Mouse (Mus musculus): ENCODE results near the gene Nup62. TPM values are rescaled to one million over a fixed set of nuclear protein-coding genes. Genes with fewer than 3 reads are reported as not detected.
A peak's percentile ranks its signal among the peaks of the same experiment; 100 is the strongest.

Nup62 gene
- polyA plus RNA-seq, 1 experiment from 2014 or later = 57.6 TPM

DNA sequence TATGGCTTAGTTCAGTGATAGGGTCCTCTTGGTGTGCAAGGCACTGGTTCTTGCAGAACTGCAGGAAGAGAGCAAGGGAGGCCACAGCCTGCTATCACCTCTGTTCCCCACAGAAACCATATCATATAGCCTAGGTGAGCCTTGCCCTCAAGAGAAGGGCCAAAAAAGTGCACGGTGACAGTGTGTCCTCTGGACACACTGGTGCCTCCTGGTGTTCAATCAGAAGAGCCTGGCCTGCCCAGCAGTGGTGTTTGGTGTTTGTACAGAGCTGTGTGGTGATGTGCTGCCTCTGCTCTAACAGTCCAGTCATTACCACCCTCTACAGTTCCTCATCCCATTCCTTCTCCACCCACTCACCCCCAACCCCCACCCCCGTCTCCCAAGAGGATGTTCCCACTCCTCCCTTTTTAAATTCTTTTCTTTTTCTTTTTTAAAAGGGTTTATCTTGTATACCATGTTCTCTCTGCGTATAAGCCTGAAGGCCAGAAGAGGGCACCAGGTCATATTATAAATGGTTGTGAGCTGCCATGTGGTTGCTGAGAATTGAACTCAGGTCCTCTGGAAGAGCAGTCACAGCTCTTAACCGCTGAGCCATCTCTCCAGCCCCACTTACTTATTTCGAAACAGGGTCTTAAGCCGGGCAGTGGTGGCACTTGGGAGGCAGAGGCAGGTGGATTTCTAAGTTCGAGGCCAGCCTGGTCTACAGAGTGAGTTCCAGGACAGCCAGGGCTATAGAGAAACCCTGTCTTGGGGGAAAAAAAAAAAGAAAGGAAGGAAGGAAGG, 6.0 kb downstream of the Nup62 start:
- H3K27ac ChIP-seq = no peak overlapping the region
- 80% methylated on average over 7 of the region's 7 CpGs for WGBS
- H3K9ac ChIP-seq (ENCODE audit: low read depth, low read length) = no peak overlapping the region
- no peak for ATAC-seq (replicated peaks; ENCODE audit: low FRiP score, low read depth)
- no peak overlapping the region for H3K4me2 ChIP-seq (ENCODE audit: low read length)
- no peaks in the 10 kb centered on the region for H3K36me3 ChIP-seq (ENCODE audit: insufficient read depth, low read length)
- H3K4me3 ChIP-seq (replicated peaks; ENCODE audit: low read depth, low read length) = no peak overlapping the region
- TF ChIP-seq CTCF (IDR thresholded peaks at IDR 0.05; ENCODE audit: low read depth) = peak; percentile 14; the same call in 1 of the 2 replicates
- no peaks in the 10 kb centered on the region for H3K9me3 ChIP-seq (replicated peaks; ENCODE audit: low read length)
- DNase-seq (ENCODE audit: low spot score) = no peak
- no peaks in the 10 kb centered on the region for H3K27me3 ChIP-seq (ENCODE audit: insufficient read depth, low read length)
- peaks cover 23% of the 10 kb centered on the region for H3K4me1 ChIP-seq (replicated peaks; ENCODE audit: insufficient read depth, low read length)

DNA sequence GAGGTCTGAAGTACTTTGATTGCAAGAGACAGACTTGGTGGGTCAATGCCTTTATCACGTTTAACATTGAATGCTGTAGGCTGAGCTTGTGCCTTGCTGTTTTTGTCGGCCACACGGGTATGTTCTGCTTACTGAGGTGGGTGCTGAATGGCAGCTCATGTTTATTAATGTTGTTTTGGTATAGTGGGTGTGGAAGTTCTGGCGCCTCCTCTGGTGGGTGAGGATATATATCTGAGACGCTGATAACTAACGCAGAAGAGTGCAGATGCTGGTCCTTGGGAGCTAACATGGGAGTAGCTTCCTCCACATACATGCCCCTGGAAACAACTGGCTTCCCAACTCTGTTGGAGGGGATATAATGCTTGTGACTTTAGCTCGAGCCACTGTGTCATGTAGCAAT, 7.5 kb downstream of the Nup62 start:
- 44% methylated on average over 7 of the region's 7 CpGs for WGBS

DNA sequence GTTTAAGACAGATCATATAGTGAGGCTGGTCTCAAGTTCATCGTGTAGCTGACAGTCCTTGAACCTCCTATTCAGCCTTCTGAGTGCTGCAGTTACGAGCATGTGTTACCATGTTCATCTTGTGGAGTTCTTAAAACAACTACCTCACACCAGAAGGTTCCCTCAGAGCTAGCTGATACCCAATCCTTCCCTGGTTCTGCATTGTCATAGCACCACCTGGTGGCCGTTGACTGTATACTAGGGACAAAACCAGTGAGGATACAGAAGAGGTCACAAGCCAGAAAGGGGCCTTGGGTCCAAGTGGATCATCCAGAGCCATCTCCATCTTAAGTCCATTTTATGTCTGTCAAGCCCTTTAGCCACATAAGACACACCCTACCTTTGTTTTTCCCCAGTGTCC, 9.0 kb downstream of the Nup62 start:
- ATAC-seq (replicated peaks; ENCODE audit: low FRiP score, low read depth) (no peak; the same call in 1 of the 2 replicates), DNase-seq (ENCODE audit: low spot score) (peak; percentile 86)
- Histone ChIP-seq H3K4me1 (replicated peaks; ENCODE audit: insufficient read depth, low read length) (0 out of 2 replicates have a peak, but pooled peaks cover 4% of the 10 kb centered on the region), H3K4me3 (replicated peaks; ENCODE audit: low read depth, low read length) (no peak overlapping the region), H3K36me3 (ENCODE audit: insufficient read depth, low read length) (peaks cover 15% of the 10 kb centered on the region), H3K27me3 (ENCODE audit: insufficient read depth, low read length) (no peaks in the 10 kb centered on the region), H3K4me2 (ENCODE audit: low read length) (no peak overlapping the region), H3K9me3 (replicated peaks; ENCODE audit: low read length) (no peaks in the 10 kb centered on the region), H3K27ac (no peak overlapping the region), H3K9ac (ENCODE audit: low read depth, low read length) (no peak overlapping the region)
- peak; percentile 92 for TF ChIP-seq CTCF (IDR thresholded peaks at IDR 0.05; ENCODE audit: low read depth)
- WGBS = 11% methylated on average over 3 of the region's 3 CpGs

More for the DNA sequence above, 7.5 kb downstream of the Nup62 start:
- Histone ChIP-seq H3K9ac (ENCODE audit: low read depth, low read length) (no peak overlapping the region), H3K4me3 (replicated peaks; ENCODE audit: low read depth, low read length) (no peak overlapping the region), H3K4me1 (replicated peaks; ENCODE audit: insufficient read depth, low read length) (peaks cover 12% of the 10 kb centered on the region; the same call in 1 of the 2 replicates), H3K27ac (no peak overlapping the region), H3K4me2 (ENCODE audit: low read length) (no peak overlapping the region), H3K27me3 (ENCODE audit: insufficient read depth, low read length) (no peaks in the 10 kb centered on the region), H3K9me3 (replicated peaks; ENCODE audit: low read length) (no peaks in the 10 kb centered on the region), H3K36me3 (ENCODE audit: insufficient read depth, low read length) (peaks cover under 1% of the 10 kb centered on the region; the same call in 1 of the 2 replicates)
- ATAC-seq (replicated peaks; ENCODE audit: low FRiP score, low read depth) (no peak), DNase-seq (ENCODE audit: low spot score) (peak; percentile 31)
- TF ChIP-seq CTCF (IDR thresholded peaks at IDR 0.05; ENCODE audit: low read depth) = peak; percentile 52

DNA sequence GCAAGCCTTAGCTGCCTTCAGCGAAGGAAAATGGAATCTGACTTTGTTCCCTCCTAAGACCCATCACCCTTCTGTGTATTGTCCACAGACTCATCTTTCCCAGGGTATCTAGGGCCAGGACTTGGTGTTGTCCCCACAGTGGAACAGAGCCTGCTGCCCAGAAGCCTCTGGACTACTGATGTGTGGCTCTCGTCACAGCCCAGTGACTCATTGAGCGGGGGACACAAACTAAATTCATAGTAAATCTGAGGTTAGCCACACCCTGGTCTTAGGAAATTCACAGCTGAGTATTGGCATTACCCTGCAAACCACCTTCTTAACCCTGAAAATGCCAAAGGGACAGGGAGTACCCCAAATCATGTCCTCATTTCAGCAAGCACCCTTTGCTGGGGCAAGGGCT, 10.9 kb downstream of the Nup62 start:
- DNase-seq (ENCODE audit: low spot score) (no peak), ATAC-seq (replicated peaks; ENCODE audit: low FRiP score, low read depth) (no peak)
- peaks cover 29% of the 10 kb centered on the region for H3K36me3 ChIP-seq (ENCODE audit: insufficient read depth, low read length)
- H3K27ac ChIP-seq = no peak overlapping the region
- H3K4me2 ChIP-seq (ENCODE audit: low read length) = no peak overlapping the region
- no peaks in the 10 kb centered on the region for H3K27me3 ChIP-seq (ENCODE audit: insufficient read depth, low read length)
- H3K9ac ChIP-seq (ENCODE audit: low read depth, low read length) = no peak overlapping the region
- no peaks in the 10 kb centered on the region for H3K9me3 ChIP-seq (replicated peaks; ENCODE audit: low read length)
- H3K4me3 ChIP-seq (replicated peaks; ENCODE audit: low read depth, low read length) = no peak overlapping the region
- TF ChIP-seq CTCF (IDR thresholded peaks at IDR 0.05; ENCODE audit: low read depth) = no peak
- no peaks in the 10 kb centered on the region for H3K4me1 ChIP-seq (replicated peaks; ENCODE audit: insufficient read depth, low read length)
- WGBS = 52% methylated on average over 3 of the region's 3 CpGs

DNA sequence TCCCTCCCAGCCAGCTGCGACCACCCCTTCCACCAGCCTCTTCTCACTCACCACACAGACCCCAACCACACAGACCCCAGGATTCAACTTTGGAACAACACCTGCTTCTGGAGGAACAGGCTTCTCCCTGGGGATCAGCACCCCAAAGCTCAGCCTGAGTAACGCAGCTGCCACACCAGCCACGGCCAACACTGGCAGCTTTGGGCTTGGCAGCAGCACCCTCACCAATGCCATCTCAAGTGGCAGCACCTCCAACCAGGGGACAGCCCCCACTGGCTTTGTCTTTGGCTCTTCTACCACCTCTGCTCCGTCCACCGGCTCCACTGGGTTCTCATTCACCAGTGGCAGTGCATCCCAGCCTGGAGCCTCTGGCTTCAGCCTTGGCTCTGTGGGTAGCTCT, 12.8 kb downstream of the Nup62 start:
- Histone ChIP-seq H3K4me2 (ENCODE audit: low read length) (no peak overlapping the region), H3K27ac (no peak overlapping the region)
- no peak for ATAC-seq (replicated peaks; ENCODE audit: low FRiP score, low read depth)

DNA sequence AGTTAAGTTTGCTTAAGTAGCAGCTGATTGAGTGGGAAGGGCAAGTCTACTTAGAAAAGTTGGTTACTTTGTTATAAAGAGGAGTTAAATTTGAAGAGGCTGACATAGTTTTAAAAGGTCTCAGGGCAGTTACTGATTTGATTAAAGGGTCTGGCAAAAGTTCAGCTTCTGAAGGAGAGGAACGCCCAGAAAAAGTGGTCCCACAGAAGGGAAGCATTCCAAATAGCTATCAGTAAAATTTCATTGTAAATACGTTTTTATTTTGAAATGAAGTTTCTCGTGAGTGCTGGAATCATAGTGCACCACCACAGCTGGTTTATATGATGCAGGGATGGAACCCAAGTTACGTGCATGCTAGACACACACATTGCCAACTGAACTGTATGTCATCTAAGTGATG, 16.9 kb downstream of the Nup62 start:
- ATAC-seq (replicated peaks; ENCODE audit: low FRiP score, low read depth) = no peak
- peaks cover 8% of the 10 kb centered on the region; the same call in 1 of the 2 replicates for H3K4me1 ChIP-seq (replicated peaks; ENCODE audit: insufficient read depth, low read length)
- WGBS = 66% methylated on average over 4 of the region's 4 CpGs
- no peak for DNase-seq (ENCODE audit: low spot score)
- H3K36me3 ChIP-seq (ENCODE audit: insufficient read depth, low read length) = peaks cover 32% of the 10 kb centered on the region
- H3K27ac ChIP-seq = no peak overlapping the region
- H3K27me3 ChIP-seq (ENCODE audit: insufficient read depth, low read length) = no peaks in the 10 kb centered on the region
- H3K4me2 ChIP-seq (ENCODE audit: low read length) = no peak overlapping the region
- TF ChIP-seq CTCF (IDR thresholded peaks at IDR 0.05; ENCODE audit: low read depth) = no peak
- H3K9me3 ChIP-seq (replicated peaks; ENCODE audit: low read length) = no peaks in the 10 kb centered on the region
- no peak overlapping the region for H3K4me3 ChIP-seq (replicated peaks; ENCODE audit: low read depth, low read length)
- no peak overlapping the region for H3K9ac ChIP-seq (ENCODE audit: low read depth, low read length)

More for the DNA sequence above, 12.8 kb downstream of the Nup62 start:
- Histone ChIP-seq H3K4me1 (replicated peaks; ENCODE audit: insufficient read depth, low read length) (no peaks in the 10 kb centered on the region), H3K36me3 (ENCODE audit: insufficient read depth, low read length) (peaks cover 32% of the 10 kb centered on the region), H3K4me3 (replicated peaks; ENCODE audit: low read depth, low read length) (no peak overlapping the region), H3K27me3 (ENCODE audit: insufficient read depth, low read length) (no peaks in the 10 kb centered on the region), H3K9me3 (replicated peaks; ENCODE audit: low read length) (no peaks in the 10 kb centered on the region), H3K9ac (ENCODE audit: low read depth, low read length) (no peak overlapping the region)
- no peak for TF ChIP-seq CTCF (IDR thresholded peaks at IDR 0.05; ENCODE audit: low read depth)
- WGBS = 91% methylated on average over 5 of the region's 5 CpGs
- no peak for DNase-seq (ENCODE audit: low spot score)

Data from kidney, postnatal 0 days (tissue).